21 mouse cellular contexts compared by ENCODE assay signal in the genomic region with DNA sequence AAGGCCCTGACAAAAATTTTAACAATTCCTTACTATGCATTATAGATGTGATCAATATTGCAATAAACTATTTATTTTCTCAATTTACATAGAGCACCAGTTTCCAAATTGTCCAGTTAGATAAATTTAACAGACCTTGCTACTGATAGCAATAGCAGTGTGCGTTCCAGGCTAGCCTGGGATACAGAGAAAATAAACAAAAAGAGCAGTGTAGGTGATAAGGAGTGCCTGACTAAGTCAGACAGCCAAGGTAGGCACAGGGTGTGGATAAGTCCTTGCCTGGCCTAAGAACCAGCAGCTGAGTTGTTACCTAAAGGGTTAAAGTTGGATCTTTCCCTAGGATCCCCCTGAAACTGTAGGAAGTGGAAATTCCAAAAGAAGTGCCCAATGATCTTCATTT. TPM values are rescaled to one million over a fixed set of nuclear protein-coding genes. Genes with fewer than 3 reads are reported as not detected.
"Had no signal": no experiment of that assay in that cellular context is flagged by ENCODE, and none has a peak within 500 bp of the region (broad histone marks: within the 10 kb centered on the region; RNA-seq: fewer than 3 reads in every experiment).

No protein-coding gene starts in this region.

- H3K4me2 ChIP-seq: neural tube, embryonic 13.5 days; neural tube, embryonic 15.5 days; stomach, embryonic 15.5 days had no signal

- DNase-seq: retina, postnatal 1 day; right cerebral cortex, adult 18-20 months; right cerebral cortex, postnatal 14 days; right cerebral cortex, postnatal 25 days; right cerebral cortex, postnatal 4 days; spleen, adult 18-20 months; thymus, adult 18-20 months; thymus, adult 2 months; thymus, postnatal 14 days; thymus, postnatal 25 days; thymus, postnatal 36 days; thymus, postnatal 4 days had no signal

- H3K4me1 ChIP-seq: neural tube, embryonic 13.5 days; neural tube, embryonic 15.5 days; stomach, embryonic 15.5 days had no signal

- H3K27me3 ChIP-seq: neural tube, embryonic 13.5 days; neural tube, embryonic 15.5 days; stomach, embryonic 15.5 days had no signal

- H3K9ac ChIP-seq: neural tube, embryonic 13.5 days; neural tube, embryonic 15.5 days; stomach, embryonic 15.5 days had no signal

- H3K36me3 ChIP-seq: neural tube, embryonic 13.5 days; neural tube, embryonic 15.5 days; stomach, embryonic 15.5 days had no signal

- H3K9me3 ChIP-seq: neural tube, embryonic 13.5 days; neural tube, embryonic 15.5 days; stomach, embryonic 15.5 days had no signal

- H3K4me3 ChIP-seq: neural tube, embryonic 13.5 days; neural tube, embryonic 15.5 days; stomach, embryonic 15.5 days had no signal

- H3K27ac ChIP-seq: neural tube, embryonic 13.5 days; neural tube, embryonic 15.5 days; stomach, embryonic 15.5 days; stomach, postnatal 0 days had no signal

RNA-seq across cellular contexts. Expression of a gene that starts 42.7 kb away (rescaled TPM):
- polyA plus RNA-seq: neural tube, embryonic 13.5 days; neural tube, embryonic 14.5 days; neural tube, embryonic 15.5 days; small intestine, adult 2 months; spleen, adult 2 months; stomach, embryonic 14.5 days; testis, adult 2 months had no signal
